Mouse (Mus musculus) MEL-GATA-1-ER (cell line): ENCODE measurements at regions not wholly inside any gene's neighbourhood (a gene's known extent, or its start where the extent isn't known, plus 50 kb on each side); places are given as distances from the start of the nearest gene placed in this dataset.

Source experiments
- DNase-seq: peaks from one replicate; pipeline ENCODE4 v3.0.0-alpha.2; 2012; ENCODE audit warnings: low read depth; ENCODE audit errors: extremely low read depth

DNA sequence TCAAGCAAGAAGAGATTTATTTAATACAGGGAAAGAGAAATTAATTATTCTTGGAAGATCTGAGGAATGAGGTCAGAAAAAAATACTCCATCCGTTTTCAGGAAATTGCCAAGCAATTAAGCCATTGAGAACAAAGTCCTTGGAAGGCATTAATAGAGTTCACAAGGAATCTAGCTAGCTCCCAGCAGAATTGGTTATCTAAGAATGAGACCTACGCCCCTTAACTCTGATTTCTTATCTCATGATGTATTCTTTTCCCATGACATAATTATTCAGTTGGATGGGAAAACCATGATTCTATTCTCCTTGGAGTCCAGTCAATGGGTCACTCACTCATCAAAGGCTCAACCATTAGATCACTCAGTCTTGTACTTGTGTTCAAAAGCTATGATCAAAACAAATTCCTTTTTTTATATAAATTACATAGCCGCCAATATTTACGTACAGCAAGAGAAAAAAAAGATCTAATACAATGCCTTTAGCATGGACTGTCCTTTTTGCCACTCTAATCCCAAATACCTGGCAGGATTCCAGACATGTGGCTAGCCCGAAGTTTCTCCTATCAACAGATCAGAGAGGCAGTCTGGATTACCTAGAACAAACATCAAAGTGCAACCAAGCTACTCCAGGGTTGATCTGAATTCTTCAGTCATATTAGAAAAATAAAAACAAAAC lies 213.3 kb downstream of the Galc start:
- DNase-seq, result no peak

GRCm38 (mm10) chr12:98043436-98043835 lies 215.8 kb downstream of the Galc start:
- no peak for DNase-seq

DNA sequence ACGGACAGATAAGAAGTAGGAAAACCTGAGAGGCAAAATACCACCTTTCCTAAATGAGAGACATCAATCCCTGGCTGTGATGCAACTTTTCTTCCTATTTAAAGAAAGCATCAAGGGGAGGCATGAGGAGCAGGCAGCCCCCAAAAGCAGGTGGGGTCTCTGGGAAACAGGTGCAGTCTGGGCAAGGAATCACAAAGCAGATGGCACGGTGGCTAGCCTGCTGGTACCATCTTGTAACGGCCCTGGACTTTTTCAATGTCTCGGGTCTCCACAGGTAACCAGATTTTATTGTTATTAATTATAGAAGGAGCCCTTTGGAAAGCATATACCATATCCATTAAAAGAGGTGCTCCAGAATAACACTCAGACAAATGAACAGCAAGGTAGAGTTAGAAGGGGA lies 219.6 kb downstream of the Galc start:
- DNase-seq, result no peak

DNA sequence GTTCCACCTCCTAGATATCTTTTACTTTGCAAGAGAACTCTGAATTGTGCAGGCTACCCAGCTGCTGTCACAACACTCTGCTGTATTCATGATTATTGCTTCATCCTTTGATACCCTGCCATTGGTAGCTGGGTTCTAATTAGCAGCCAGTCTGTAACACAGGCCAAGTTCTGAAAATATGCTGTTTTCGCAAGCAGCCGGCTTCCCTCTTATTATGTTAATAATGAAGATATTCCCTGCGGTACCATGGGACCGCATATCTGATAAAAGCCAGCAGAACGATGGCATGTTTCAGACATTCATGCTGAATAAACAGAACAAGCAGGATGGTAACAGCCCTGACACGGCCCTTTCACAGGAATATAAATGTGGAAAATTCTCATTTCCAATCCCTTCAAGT lies 235.6 kb downstream of the Galc start:
- no peak for DNase-seq

GRCm38 (mm10) chr12:98014607-98015278 lies 244.5 kb downstream of the Galc start:
- DNase-seq, result no peak

GRCm38 (mm10) chr12:98009175-98009574 lies 250.1 kb downstream of the Galc start:
- no peak for DNase-seq

DNA sequence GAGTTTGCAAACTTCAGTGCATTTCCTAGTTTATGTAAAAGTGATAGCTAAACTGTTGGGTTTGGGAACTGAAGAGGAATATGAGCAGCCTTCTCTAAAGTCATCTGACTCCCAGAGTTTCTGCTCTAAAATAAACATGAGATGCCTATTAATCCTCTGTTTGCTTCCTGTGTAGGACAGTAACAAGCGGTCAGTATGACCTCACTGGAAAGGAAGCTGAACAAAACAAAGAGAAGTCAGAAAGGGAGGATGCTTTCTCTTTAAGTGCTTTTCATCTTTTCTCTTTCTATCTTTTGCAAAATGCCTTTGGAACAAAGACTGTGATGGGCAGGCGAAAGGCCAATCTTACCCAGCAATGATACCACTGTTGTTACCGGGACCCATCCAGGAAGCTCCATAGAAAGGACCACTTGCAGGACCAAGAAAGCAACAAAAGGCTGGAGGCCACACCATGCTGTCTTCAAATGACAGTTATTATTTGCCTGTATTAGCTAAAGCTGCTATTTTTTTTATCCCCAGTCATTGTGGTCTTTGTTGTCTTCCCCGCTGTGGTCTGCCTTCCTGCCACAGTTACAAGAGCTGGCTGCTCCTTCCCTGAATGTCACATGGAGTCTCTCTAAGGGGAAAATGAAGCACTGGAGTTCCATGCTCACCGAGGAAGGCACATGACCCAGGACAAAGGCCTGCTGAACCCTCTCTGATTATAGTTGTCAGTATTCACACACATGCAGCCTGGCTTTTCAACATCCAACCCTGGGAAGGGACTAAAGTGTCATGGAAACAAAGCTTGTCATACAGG lies 253.4 kb downstream of the Galc start:
- DNase-seq, result no peak

- no peak for DNase-seq
These were observed 257.0 kb downstream of the Galc start for GRCm38 (mm10) chr12:98002217-98002616.

- no peak for DNase-seq
These were observed 264.4 kb downstream of the Galc start for GRCm38 (mm10) chr12:97994884-97995283.

GRCm38 (mm10) chr12:97993937-97994336 lies 265.3 kb downstream of the Galc start:
- DNase-seq, result no peak

DNA sequence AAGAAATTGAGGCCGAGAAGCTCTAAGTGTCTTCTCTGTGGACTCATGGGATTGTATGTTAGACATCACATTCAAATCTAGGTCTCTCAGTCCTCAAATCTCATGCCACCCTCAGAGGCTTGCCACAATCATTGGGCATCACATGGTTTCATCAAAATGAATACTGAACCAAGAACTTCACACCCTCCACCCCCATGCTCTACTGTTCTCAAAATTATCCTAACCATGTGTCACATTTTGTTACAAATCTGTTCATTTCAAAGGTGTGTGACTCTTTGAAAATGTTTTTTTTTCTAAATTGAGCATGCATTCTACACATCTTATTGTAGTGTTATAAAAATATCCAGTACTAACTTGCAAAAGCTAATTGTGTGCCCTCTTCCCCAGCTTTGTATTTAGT lies 275.9 kb downstream of the Galc start:
- DNase-seq, result no peak

- DNase-seq, result no peak
These were observed 280.6 kb downstream of the Galc start for GRCm38 (mm10) chr12:97978668-97979067.

DNA sequence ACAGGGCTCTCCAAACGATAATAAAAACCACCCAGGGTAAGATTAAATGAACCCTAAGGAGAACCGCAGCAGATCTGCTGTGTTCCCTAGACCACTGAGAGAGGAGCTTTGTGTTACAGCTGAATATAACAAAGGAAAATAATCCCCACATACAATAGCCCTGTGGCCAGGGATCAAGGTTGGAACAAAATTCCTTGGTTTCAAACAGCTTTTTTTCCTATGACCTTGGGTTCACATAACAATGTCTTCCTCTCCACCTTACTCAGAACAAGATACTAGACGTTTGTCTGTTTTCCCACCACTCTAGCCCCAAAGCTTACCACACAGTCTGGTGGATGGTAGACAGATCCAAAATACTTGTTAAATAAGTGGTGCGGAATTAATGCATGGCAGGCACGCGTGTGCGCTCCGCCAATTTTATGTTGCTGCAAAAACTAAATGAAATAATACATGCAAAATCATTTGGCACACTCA lies 281.0 kb downstream of the Galc start:
- DNase-seq, result no peak

GRCm38 (mm10) chr12:97977633-97978032 lies 281.6 kb downstream of the Galc start:
- no peak for DNase-seq

GRCm38 (mm10) chr12:97973909-97974510 lies 285.2 kb downstream of the Galc start:
- no peak for DNase-seq

DNA sequence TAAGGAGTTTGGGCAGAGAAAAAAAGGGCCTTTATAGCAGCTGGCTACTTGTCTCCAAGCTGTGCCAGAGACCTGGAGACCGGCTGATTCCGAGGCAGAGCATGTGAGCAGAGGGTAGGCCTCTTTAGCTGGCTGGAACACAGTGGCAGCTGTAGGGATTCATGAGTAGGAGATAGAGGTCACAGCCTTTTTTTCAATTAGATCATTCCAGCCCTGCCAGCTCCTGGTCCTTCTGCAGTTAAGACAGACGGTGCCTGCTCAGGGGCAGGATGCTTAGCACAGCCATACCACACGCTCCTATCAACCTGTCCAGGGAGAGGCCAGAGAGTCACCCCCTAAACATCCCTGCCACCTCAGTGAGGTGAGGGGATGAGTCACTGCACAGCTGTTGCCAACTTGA lies 302.1 kb downstream of the Galc start:
- no peak for DNase-seq

DNA sequence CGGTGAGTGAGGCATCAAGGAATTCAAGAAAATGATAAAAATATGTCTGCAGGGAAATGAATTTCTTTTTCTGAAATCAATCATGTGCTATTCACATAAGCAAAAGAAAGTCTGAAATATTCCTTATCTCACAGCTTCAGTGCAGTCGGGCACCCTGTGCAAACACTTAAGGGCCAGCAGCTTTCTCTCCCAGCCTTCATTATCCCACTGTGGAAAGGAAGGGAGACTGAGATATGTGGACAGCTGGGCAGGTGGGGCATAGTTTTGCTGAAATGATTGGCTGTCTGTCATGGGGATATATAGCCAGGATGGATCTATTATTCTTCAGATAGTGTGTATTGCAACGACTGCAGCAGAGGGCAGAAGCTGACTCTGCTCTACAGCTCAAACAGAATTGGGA lies 305.9 kb downstream of the Galc start:
- DNase-seq, result no peak

- DNase-seq, result no peak
These were observed 307.1 kb downstream of the Galc start for GRCm38 (mm10) chr12:97952204-97952603.

DNA sequence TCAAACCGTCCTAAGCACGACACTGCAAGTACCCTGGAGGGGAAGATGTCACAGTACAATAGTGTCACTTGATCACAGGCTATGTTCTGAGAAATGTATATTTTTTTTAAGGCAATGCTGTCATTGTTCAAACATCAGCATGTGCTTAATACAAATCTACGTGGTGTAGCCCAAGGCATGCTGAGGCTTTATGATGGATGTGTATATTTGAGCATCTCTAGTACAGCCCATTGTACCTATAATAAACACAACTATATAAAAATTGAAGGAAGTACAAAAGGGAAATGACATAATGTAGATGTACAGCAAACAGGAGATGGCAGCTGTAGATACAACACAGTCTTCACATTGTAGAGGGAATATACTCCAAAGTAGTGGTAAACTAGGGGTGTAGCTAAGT lies 309.2 kb downstream of the Galc start:
- DNase-seq, result no peak

DNA sequence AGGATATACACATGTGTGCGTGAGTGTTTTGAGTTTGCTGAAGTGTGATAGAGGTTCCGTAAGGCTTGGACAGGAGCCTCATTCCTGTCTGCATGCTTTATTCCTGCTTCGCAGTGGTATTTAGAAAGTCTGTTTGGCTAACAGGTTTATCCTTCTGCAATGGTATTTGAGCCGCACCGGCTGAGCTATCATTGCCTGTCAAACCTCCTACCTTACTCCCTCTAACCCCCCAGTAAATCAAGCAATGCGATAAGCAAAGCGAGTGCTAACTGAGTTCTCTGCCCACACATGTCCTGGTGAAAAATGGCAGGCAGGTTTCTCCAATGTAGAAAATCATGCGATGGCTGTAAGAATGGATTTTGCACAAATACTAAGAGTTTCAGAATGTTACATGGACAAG lies 311.8 kb downstream of the Galc start:
- DNase-seq, result no peak

GRCm38 (mm10) chr12:97938361-97938760 lies 320.9 kb downstream of the Galc start:
- DNase-seq, result no peak

- DNase-seq, result no peak
These were observed 329.4 kb downstream of the Galc start for GRCm38 (mm10) chr12:97929877-97930276.
